Mouse (Mus musculus): Measurements from ENCODE around the gene Eif4g3.

The Eif4g3 gene

GRCm38 (mm10) chr4:138252231-138252630 lies 259.4 kb downstream of the Eif4g3 start:
- in situ Hi-C loops (cut with MboI; ENCODE audit: unreplicated experiment in 2 of 2), result no loop called here

DNA sequence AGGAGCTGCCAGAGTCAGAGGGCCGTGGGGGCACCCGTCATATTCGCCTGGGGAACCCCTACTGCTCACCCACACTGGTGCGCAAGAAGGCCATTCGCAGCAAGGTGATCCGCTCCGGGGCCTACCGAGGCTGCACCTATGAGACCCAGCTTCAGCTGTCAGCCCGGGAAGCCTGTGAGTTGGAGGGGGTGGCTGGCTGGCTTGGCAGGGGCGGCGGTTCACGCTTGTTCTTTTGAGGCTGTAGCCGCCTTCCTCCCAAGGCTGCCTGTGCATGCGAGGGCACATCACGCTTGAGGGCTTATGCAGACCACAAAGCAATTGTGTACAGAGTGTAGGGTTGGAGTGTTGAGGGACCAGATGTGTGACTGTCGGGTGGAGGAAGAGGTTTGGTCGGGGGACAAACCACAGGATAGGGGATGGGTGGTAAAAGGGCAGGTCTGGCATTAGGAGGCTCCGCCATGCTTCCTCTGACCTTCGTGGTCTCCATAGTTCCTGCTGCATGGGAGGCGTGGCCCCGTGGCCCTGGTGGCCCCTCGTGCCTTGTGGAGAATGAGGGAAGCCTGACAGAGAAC lies 264.4 kb downstream of the Eif4g3 start:
- in situ Hi-C loops (cut with MboI; ENCODE audit: unreplicated experiment in 2 of 2), result no loop called here

Measured in v-Abl transformed pro-B cells (cell line).